8 mouse cellular contexts compared by ENCODE assay signal in genomic region chr4:135962946-135963345, GRCm38 (mm10). TPM values are rescaled to one million over a fixed set of nuclear protein-coding genes. Genes with fewer than 3 reads are reported as not detected.
DNase-seq lines count a peak whose midpoint lies in the region; ATAC-seq and TF ChIP-seq lines count a peak whose summit lies in the region.

No protein-coding gene starts in this region.

- in situ Hi-C loops in CH12.LX (cut with MboI; ENCODE audit: low pct_ligation_motif_present, low pct_unique_long_range_greater_than_20kb, low sequenced_read_pairs), result no loop called here

- no peak for TF ChIP-seq EP300 in CH12.LX (IDR thresholded peaks at IDR 0.05; ENCODE audit: low read length)

- no peak for ATAC-seq in heart, embryonic 11.5 days (replicated peaks; ENCODE audit: insufficient number of reproducible peaks, low FRiP score, low TSS enrichment)
- ATAC-seq in forebrain, embryonic 13.5 days, result peak; percentile 12
- ATAC-seq in liver, embryonic 16.5 days (ENCODE audit: low read depth), result peak; percentile 1; the same call in 1 of the 2 replicates
- ATAC-seq in erythroid progenitor cell, adult 5-6 weeks (replicated peaks; ENCODE audit: low FRiP score, poor library complexity, severe bottlenecking), result no peak

- peak overlapping the region; percentile 93 for H3K4me2 ChIP-seq in heart, embryonic 11.5 days
- peak overlapping the region; percentile 65 for H3K4me2 ChIP-seq in CH12.LX (ENCODE audit: insufficient read depth, low read depth, poor library complexity, severe bottlenecking)
- H3K4me2 ChIP-seq in forebrain, embryonic 13.5 days, result peak overlapping the region; percentile 87
- peak overlapping the region; percentile 99 for H3K4me2 ChIP-seq in liver, embryonic 16.5 days (ENCODE audit: low read depth, low read length)

- 7% methylated on average over 15 of the region's 15 CpGs for WGBS in heart, embryonic 11.5 days (ENCODE audit: insufficient replicate concordance)
- WGBS in forebrain, embryonic 13.5 days, result 7% methylated on average over 15 of the region's 15 CpGs
- 7% methylated on average over 15 of the region's 15 CpGs for WGBS in liver, embryonic 16.5 days (ENCODE audit: insufficient replicate concordance)

- TF ChIP-seq POLR2A in CH12.LX (IDR thresholded peaks at IDR 0.05; ENCODE audit: low read depth, low read length), result no peak

- no peak for TF ChIP-seq CTCF in CH12.LX (conservative IDR thresholded peaks at IDR 0.05 in 1 of 2, IDR thresholded peaks at IDR 0.05 in 1 of 2; ENCODE audit: low read depth in 2 of 2, low read length in 2 of 2)

- DNase-seq in heart, postnatal 4 days, result no peak
- no peak for DNase-seq in CH12.LX (ENCODE audit: extremely low read depth)
- DNase-seq in gastrocnemius, postnatal 25 days, result no peak
- DNase-seq in kidney, postnatal 14 days, result no peak

- dilution Hi-C loops in CH12.LX (cut with MboI; ENCODE audit: extremely low pct_ligation_motif_present, extremely low pct_unique_long_range_greater_than_20kb, low sequenced_read_pairs), result no loop called here

- peaks cover 25% of the 10 kb centered on the region for H3K36me3 ChIP-seq in heart, embryonic 11.5 days (ENCODE audit: control insufficient read depth, insufficient read depth, low read length)
- H3K36me3 ChIP-seq in CH12.LX (replicated peaks in 1 of 2; ENCODE audit: control insufficient read depth in 1 of 2, insufficient read depth in 1 of 2, low read length in 1 of 2), result peaks cover 41 to 71% of the 10 kb centered on the region in 2 experiments
- H3K36me3 ChIP-seq in forebrain, embryonic 13.5 days (ENCODE audit: poor library complexity, severe bottlenecking), result peaks cover 62% of the 10 kb centered on the region
- peaks cover 9% of the 10 kb centered on the region for H3K36me3 ChIP-seq in liver, embryonic 16.5 days (ENCODE audit: control insufficient read depth, insufficient read depth)

- peak overlapping the region; percentile 66 for H3K4me3 ChIP-seq in heart, embryonic 11.5 days (ENCODE audit: low read depth, low read length)
- H3K4me3 ChIP-seq in CH12.LX (replicated peaks in 1 of 3; ENCODE audit: low read depth in 2 of 3, low read length in 2 of 3, poor library complexity in 1 of 3), result peak overlapping the region; percentile 75 to 92 (median 78)
- H3K4me3 ChIP-seq in forebrain, embryonic 13.5 days, result peak overlapping the region; percentile 76
- peak overlapping the region; percentile 86 for H3K4me3 ChIP-seq in liver, embryonic 16.5 days (ENCODE audit: low read depth, low read length)

- H3K9me3 ChIP-seq in heart, embryonic 11.5 days (replicated peaks; ENCODE audit: control insufficient read depth, low read length), result no peaks in the 10 kb centered on the region
- no peaks in the 10 kb centered on the region for H3K9me3 ChIP-seq in CH12.LX (replicated peaks; ENCODE audit: low read length)
- H3K9me3 ChIP-seq in forebrain, embryonic 13.5 days (replicated peaks), result no peaks in the 10 kb centered on the region
- no peaks in the 10 kb centered on the region for H3K9me3 ChIP-seq in liver, embryonic 16.5 days (replicated peaks; ENCODE audit: control insufficient read depth, low read length)

- no peak for TF ChIP-seq RAD21 in CH12.LX (IDR thresholded peaks at IDR 0.05; ENCODE audit: low read depth, low read length)

- H3K4me1 ChIP-seq in heart, embryonic 11.5 days (ENCODE audit: control insufficient read depth, insufficient read depth, low read length), result peaks cover 14% of the 10 kb centered on the region
- peaks cover 7 to 33% of the 10 kb centered on the region in 2 experiments; a peak in 3 of 4 replicates for H3K4me1 ChIP-seq in CH12.LX (ENCODE audit: control insufficient read depth in 1 of 2, insufficient read depth in 2 of 2)
- H3K4me1 ChIP-seq in forebrain, embryonic 13.5 days, result peaks cover 21% of the 10 kb centered on the region
- H3K4me1 ChIP-seq in liver, embryonic 16.5 days (ENCODE audit: control insufficient read depth, low read depth, low read length), result peaks cover 15% of the 10 kb centered on the region

- H3K9ac ChIP-seq in heart, embryonic 11.5 days (ENCODE audit: low read depth, low read length), result peak overlapping the region; percentile 89
- peak overlapping the region; percentile 85 for H3K9ac ChIP-seq in CH12.LX (ENCODE audit: insufficient read depth, low read depth)
- peak overlapping the region; percentile 84 for H3K9ac ChIP-seq in forebrain, embryonic 13.5 days
- peak overlapping the region; percentile 81 for H3K9ac ChIP-seq in liver, embryonic 16.5 days (ENCODE audit: low read depth, low read length)

- H3K27ac ChIP-seq in heart, embryonic 11.5 days (ENCODE audit: low read depth, low read length), result peak overlapping the region; percentile 90
- peak overlapping the region; percentile 61 for H3K27ac ChIP-seq in CH12.LX (ENCODE audit: insufficient read depth, low read depth)
- peak overlapping the region; percentile 75 for H3K27ac ChIP-seq in forebrain, embryonic 13.5 days
- peak overlapping the region; percentile 85 for H3K27ac ChIP-seq in liver, embryonic 16.5 days (ENCODE audit: low read length)

- no peaks in the 10 kb centered on the region for H3K27me3 ChIP-seq in heart, embryonic 11.5 days (ENCODE audit: control insufficient read depth, insufficient read depth, low read length)
- H3K27me3 ChIP-seq in CH12.LX (replicated peaks), result no peaks in the 10 kb centered on the region
- no peaks in the 10 kb centered on the region for H3K27me3 ChIP-seq in forebrain, embryonic 13.5 days
- H3K27me3 ChIP-seq in liver, embryonic 16.5 days (ENCODE audit: control insufficient read depth, insufficient read depth, low read depth, low read length), result no peaks in the 10 kb centered on the region

- H3K79me2 ChIP-seq in CH12.LX (replicated peaks; ENCODE audit: control insufficient read depth, extremely low read depth, insufficient read depth, poor library complexity, severe bottlenecking), result no peaks in the 10 kb centered on the region

RNA-seq across cellular contexts. Expression of gene Gale, which starts 0.6 kb away (rescaled TPM):
- 30.2 and 31.8 TPM in 2 replicates for polyA plus RNA-seq in heart, embryonic 11.5 days (2014; fragmentation: Nextera tagmentation; extraction: Ambion mirVana)
- total RNA-seq in heart, postnatal 4 days (2021), result 1 to 10 TPM; 7.6 to 9.8 TPM
- total RNA-seq in CH12.LX (2012; rRNA removed), result 39.4 and 40.5 TPM in 2 replicates
- 32.9 and 34.8 TPM in 2 replicates for total RNA-seq in CH12.LX (2014; rRNA removed)
- polyA plus RNA-seq in CH12.LX (2012; ENCODE audit: insufficient read length, low read depth), result 23.6 and 23.8 TPM in 2 replicates
- polyA plus RNA-seq in forebrain, embryonic 13.5 days (2015; fragmentation: Nextera tagmentation; extraction: Ambion mirVana), result 28.7 and 33.6 TPM in 2 replicates
- polyA plus RNA-seq in liver, embryonic 16.5 days (2015; fragmentation: Nextera tagmentation; extraction: Ambion mirVana), result 34.5 and 37.6 TPM in 2 replicates
- 1 to 10 TPM in 1 of 2 experiments, under 1 TPM in 1; 0.72 to 1.5 TPM for total RNA-seq in gastrocnemius, postnatal 25 days (2021)
- total RNA-seq in erythroid progenitor cell, adult 5-6 weeks (2015; ENCODE audit: low replicate concordance), result 1.4 and 6.3 TPM in 2 replicates
- 3.6 and 12.2 TPM in 2 replicates for total RNA-seq in erythroid progenitor cell, adult 5-6 weeks (2017; ENCODE audit: low replicate concordance)

RNA-seq across cellular contexts. Expression of gene Lypla2, which starts 9.5 kb away (rescaled TPM):
- 68.6 and 71.5 TPM in 2 replicates for polyA plus RNA-seq in heart, embryonic 11.5 days (2014; fragmentation: Nextera tagmentation; extraction: Ambion mirVana)
- total RNA-seq in heart, postnatal 4 days (2021), result 10 to 100 TPM; 46.3 to 46.9 TPM
- total RNA-seq in CH12.LX (2012; rRNA removed), result 54.0 and 54.9 TPM in 2 replicates
- total RNA-seq in CH12.LX (2014; rRNA removed), result 55.9 and 57.2 TPM in 2 replicates
- polyA plus RNA-seq in CH12.LX (2012; ENCODE audit: insufficient read length, low read depth), result 91.8 and 96.5 TPM in 2 replicates
- 163 and 173 TPM in 2 replicates for polyA plus RNA-seq in forebrain, embryonic 13.5 days (2015; fragmentation: Nextera tagmentation; extraction: Ambion mirVana)
- 37.0 and 39.9 TPM in 2 replicates for polyA plus RNA-seq in liver, embryonic 16.5 days (2015; fragmentation: Nextera tagmentation; extraction: Ambion mirVana)
- 10 to 100 TPM; 25.3 to 30.7 TPM for total RNA-seq in gastrocnemius, postnatal 25 days (2021)
- total RNA-seq in erythroid progenitor cell, adult 5-6 weeks (2015; ENCODE audit: low replicate concordance), result 16.3 and 18.7 TPM in 2 replicates
- total RNA-seq in erythroid progenitor cell, adult 5-6 weeks (2017; ENCODE audit: low replicate concordance), result 6.3 and 12.9 TPM in 2 replicates

RNA-seq across cellular contexts. Expression of gene Hmgcl, which starts 16.7 kb away (rescaled TPM):
- 75.9 and 84.0 TPM in 2 replicates for polyA plus RNA-seq in heart, embryonic 11.5 days (2014; fragmentation: Nextera tagmentation; extraction: Ambion mirVana)
- total RNA-seq in heart, postnatal 4 days (2021), result 10 to 100 TPM; 52.2 to 59.8 TPM
- total RNA-seq in CH12.LX (2012; rRNA removed) (32.4 and 42.7 TPM in 2 replicates), CH12.LX (2014; rRNA removed) (38.0 and 39.5 TPM in 2 replicates)
- 27.2 and 27.6 TPM in 2 replicates for polyA plus RNA-seq in CH12.LX (2012; ENCODE audit: insufficient read length, low read depth)
- polyA plus RNA-seq in forebrain, embryonic 13.5 days (2015; fragmentation: Nextera tagmentation; extraction: Ambion mirVana), result 56.2 and 57.1 TPM in 2 replicates
- polyA plus RNA-seq in liver, embryonic 16.5 days (2015; fragmentation: Nextera tagmentation; extraction: Ambion mirVana), result 105 and 107 TPM in 2 replicates
- total RNA-seq in gastrocnemius, postnatal 25 days (2021), result 10 to 100 TPM; 41.5 to 42.3 TPM
- total RNA-seq in erythroid progenitor cell, adult 5-6 weeks (2015; ENCODE audit: low replicate concordance), result 24.3 and 25.2 TPM in 2 replicates
- total RNA-seq in erythroid progenitor cell, adult 5-6 weeks (2017; ENCODE audit: low replicate concordance), result 19.6 and 30.0 TPM in 2 replicates

RNA-seq across cellular contexts. Expression of gene Pithd1, which starts 24.1 kb away (rescaled TPM):
- polyA plus RNA-seq in heart, embryonic 11.5 days (2014; fragmentation: Nextera tagmentation; extraction: Ambion mirVana), result 46.0 and 51.9 TPM in 2 replicates
- 10 to 100 TPM; 17.1 to 18.3 TPM for total RNA-seq in heart, postnatal 4 days (2021)
- total RNA-seq in CH12.LX (2012; rRNA removed) (53.2 and 65.4 TPM in 2 replicates), CH12.LX (2014; rRNA removed) (87.5 and 93.2 TPM in 2 replicates)
- polyA plus RNA-seq in CH12.LX (2012; ENCODE audit: insufficient read length, low read depth), result 53.2 and 67.1 TPM in 2 replicates
- polyA plus RNA-seq in forebrain, embryonic 13.5 days (2015; fragmentation: Nextera tagmentation; extraction: Ambion mirVana), result 50.9 and 53.6 TPM in 2 replicates
- 61.4 and 63.3 TPM in 2 replicates for polyA plus RNA-seq in liver, embryonic 16.5 days (2015; fragmentation: Nextera tagmentation; extraction: Ambion mirVana)
- 10 to 100 TPM; 22.0 to 22.6 TPM for total RNA-seq in gastrocnemius, postnatal 25 days (2021)
- 85.8 and 92.6 TPM in 2 replicates for total RNA-seq in erythroid progenitor cell, adult 5-6 weeks (2015; ENCODE audit: low replicate concordance)
- 78.3 and 100 TPM in 2 replicates for total RNA-seq in erythroid progenitor cell, adult 5-6 weeks (2017; ENCODE audit: low replicate concordance)

RNA-seq across cellular contexts. Expression of gene Fuca1, which starts 42.4 kb away (rescaled TPM):
- polyA plus RNA-seq in heart, embryonic 11.5 days (2014; fragmentation: Nextera tagmentation; extraction: Ambion mirVana), result 42.4 and 46.5 TPM in 2 replicates
- total RNA-seq in heart, postnatal 4 days (2021), result 10 to 100 TPM; 42.4 to 45.9 TPM
- 63.2 and 77.6 TPM in 2 replicates for total RNA-seq in CH12.LX (2012; rRNA removed)
- 28.6 and 32.6 TPM in 2 replicates for total RNA-seq in CH12.LX (2014; rRNA removed)
- 66.5 and 71.5 TPM in 2 replicates for polyA plus RNA-seq in CH12.LX (2012; ENCODE audit: insufficient read length, low read depth)
- 41.7 and 56.6 TPM in 2 replicates for polyA plus RNA-seq in forebrain, embryonic 13.5 days (2015; fragmentation: Nextera tagmentation; extraction: Ambion mirVana)
- polyA plus RNA-seq in liver, embryonic 16.5 days (2015; fragmentation: Nextera tagmentation; extraction: Ambion mirVana), result 22.7 and 28.0 TPM in 2 replicates
- total RNA-seq in gastrocnemius, postnatal 25 days (2021), result 10 to 100 TPM; 18.9 to 21.7 TPM
- 23.1 and 45.3 TPM in 2 replicates for total RNA-seq in erythroid progenitor cell, adult 5-6 weeks (2015; ENCODE audit: low replicate concordance)
- 38.9 and 50.2 TPM in 2 replicates for total RNA-seq in erythroid progenitor cell, adult 5-6 weeks (2017; ENCODE audit: low replicate concordance)

Comparison
In these comparisons a context has a peak if more than half of its experiments do, and no peak if none do; other contexts are left out.
1. ATAC-seq: peak in forebrain, embryonic 13.5 days (single experiment) and liver, embryonic 16.5 days (single experiment); none in heart, embryonic 11.5 days (single experiment) and erythroid progenitor cell, adult 5-6 weeks (single experiment).
2. Peak in every context shown above with its lines, with median percentiles within 50 percentile points of each other: H3K27ac ChIP-seq, H3K4me2 ChIP-seq, H3K4me3 ChIP-seq and H3K9ac ChIP-seq.